Mouse (Mus musculus) right cerebral cortex, postnatal 10 days (tissue): ENCODE results near the gene Amd1.

ENCODE experiments used
- DNase-seq, 2 experiments: peaks; one replicate each; pipeline ENCODE4 v3.0.0; 2021; ENCODE audit warnings: low spot score in 2 of 2

The Amd1 gene

GRCm38 (mm10) chr10:40302140-40302985, at the start of gene Amd1:
Gene Amd1 (minus strand): TSS chr10:40302186.
- peak; percentile 100 for DNase-seq

- DNase-seq, result no peak
Measured at GRCm38 (mm10) chr10:40351156-40351555, 49.2 kb upstream of the Amd1 start.

DNA sequence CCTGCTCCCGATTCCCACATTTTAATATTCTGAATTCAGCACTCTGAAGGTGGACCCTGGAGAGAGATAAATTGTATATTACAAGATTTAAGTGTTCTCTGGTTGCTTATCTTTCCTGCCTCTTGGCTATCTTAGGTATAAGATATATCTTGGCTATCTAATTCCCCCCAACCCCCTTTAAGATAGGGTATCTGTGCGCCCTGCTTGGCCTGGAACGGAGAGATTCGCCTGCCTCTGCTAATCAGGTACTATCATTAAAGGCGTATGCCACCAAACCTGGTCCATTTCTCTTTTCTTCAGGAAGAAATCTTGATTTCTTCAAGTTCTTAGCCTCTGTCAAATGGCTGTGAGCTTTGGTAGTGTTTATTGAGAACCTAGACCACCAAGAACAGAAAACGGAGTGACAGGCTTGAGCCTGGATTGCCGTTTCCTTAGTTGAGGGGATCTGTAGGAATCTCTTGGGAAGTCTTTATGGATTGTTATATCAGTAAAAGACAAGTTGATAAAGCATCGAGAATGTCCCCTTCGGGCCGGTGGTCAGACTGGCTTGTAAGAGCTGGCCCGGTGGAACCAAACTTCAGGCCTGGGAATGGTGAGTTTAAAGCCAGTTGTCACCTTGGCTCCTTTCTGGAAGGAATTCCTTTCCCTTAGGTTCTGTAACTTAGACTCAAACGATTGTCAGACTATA, 48.4 kb upstream of the Amd1 start:
- DNase-seq, result no peak

- peak; percentile 64 to 72 for DNase-seq
Measured at GRCm38 (mm10) chr10:40349631-40350177, 47.7 kb upstream of the Amd1 start.

DNA sequence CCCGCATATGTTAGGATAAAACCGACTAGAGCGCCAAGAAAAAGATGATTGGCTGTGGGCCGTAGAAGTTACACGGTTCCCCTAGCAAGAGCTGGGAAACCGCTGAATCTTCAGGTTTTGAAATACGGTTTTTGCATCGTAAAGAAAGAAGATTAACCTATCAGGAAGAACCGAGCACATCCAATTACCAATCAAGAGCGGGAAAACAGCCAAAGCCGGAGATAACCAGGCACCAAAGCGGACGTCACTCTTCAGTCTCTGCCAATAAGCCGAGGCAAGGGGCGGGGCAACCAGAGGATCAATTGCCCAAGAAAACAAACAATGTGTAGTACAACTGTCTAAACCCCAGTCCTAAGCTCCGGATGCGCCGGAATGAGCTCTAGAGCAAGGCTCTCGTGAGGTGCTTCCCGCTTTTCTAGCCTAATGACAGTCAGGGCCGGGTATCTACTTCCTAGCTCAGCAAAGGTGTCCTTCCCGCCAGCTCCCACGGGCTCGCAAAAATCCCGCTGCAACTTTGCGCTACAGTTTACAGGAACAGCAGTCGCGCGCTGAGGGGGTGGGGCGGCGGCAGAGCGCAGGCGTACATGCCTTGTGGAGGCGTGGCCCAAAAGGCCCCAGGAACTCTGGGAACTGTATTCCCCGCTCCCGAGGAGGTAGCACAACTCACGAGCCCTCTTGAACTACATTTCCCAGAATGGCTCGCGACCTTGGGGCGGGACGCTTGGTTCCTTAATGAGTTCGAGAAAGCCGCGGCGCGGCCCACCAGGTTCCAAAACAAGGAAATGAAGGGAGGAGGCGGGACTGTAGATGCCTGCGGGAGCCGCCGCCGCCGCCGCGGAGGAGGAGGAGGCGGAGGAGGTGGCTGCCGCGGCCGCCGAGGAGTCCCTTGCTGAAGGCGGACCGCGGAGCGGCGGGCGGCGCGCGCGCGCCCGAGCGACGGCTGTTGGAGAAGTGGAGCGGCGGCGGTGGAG, 46.9 kb upstream of the Amd1 start:
- DNase-seq, result peak; percentile 98 to 99

DNA sequence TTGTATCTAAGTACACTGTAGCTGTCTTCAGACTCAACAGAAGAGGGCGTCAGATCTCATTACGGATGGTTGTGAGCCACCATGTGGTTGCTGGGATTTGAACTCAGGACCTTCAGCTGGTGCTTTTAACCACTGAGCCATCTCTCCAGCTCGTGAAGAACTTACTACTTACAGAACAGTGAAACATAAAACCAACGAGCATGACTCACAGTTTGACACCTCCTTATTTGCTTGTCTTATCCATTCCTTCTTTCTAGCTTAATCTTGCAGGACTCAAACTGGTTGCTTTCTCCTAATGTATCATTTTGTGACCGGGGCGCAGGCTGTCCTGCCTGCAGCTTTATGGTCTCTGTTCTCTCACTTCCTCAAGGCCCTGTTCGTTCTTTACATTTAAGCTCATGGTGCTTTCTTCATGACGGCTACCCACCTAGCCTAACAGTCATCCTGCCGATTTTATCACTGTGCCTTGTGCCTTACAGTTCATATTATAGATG, 45.5 kb upstream of the Amd1 start:
- no peak for DNase-seq

DNA sequence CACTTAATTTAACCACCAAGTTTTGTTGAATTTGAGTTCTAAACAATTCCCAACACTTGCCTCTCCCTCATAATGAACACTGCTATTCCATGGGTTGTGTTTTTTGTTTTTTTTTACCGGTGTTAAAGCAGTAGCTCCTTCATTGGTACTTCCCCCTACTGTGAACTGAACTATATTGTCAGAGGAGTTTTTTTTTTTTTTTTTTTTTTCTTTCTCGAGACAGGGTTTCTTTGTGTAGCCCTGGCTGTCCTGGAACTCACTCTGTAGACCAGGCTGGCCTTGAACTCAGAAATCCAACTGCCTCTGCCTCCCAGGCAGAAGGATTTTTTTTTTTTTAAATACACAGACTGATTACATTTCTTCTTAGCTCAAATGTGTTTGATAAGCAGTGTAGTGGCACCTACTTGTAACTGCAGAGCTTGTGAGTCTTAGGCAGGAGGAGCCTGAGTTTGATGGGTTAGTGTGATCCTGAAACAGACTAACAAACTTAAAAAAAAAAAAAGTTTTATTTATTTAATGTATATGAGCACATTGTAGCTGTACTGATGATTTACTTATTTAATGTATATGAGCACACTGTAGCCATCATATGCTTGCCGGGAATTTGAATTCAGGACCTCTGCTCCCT, 44.9 kb upstream of the Amd1 start:
- DNase-seq, result no peak

DNA sequence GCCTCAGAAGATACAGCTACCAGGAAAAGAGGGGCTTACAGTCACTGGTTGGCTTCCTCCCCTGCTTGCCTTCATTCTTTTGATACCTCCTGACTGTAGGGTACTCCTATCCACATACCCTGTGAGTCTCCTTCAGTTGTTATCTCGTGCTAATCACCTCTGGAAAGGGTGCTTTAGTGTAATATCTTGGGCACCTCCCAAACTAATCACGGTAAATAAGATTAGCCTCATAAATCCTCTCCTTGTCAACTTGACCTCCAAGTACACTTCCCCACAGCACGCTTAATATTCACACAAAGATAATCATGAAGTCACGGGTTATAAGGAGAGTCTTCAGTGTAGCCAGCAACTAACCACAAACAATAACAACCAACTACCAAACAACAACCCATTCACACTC, 40.0 kb upstream of the Amd1 start:
- DNase-seq, result no peak

- DNase-seq, result no peak
Measured at GRCm38 (mm10) chr10:40339351-40339964, 37.5 kb upstream of the Amd1 start, which contains the start of gene Cdk19. Gene Cdk19 (plus strand): TSS chr10:40339564.

DNA sequence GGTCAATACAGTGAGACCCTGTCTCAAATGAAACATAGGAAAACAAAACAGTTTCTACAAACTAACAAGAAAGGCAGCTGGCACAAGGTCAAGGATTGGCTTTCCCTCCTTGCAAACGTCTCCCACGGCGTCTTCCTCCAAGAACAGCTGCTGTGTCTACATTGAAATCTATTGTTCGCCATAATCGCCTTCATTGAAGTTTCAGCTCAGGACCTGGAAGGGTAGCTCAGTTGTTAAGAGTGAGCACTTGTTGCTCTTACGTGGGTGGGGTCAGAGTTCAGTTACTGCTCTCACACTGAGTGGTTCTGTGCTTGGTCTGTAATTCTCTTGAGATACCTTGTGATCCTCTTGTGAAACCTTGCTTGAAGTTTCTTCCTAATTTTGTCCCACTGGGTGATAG, 30.9 kb upstream of the Amd1 start:
- DNase-seq, result no peak

- DNase-seq, result no peak
Measured at GRCm38 (mm10) chr10:40330262-40330661, 28.3 kb upstream of the Amd1 start.

- no peak for DNase-seq
Measured at GRCm38 (mm10) chr10:40328004-40328551, 26.1 kb upstream of the Amd1 start.

DNA sequence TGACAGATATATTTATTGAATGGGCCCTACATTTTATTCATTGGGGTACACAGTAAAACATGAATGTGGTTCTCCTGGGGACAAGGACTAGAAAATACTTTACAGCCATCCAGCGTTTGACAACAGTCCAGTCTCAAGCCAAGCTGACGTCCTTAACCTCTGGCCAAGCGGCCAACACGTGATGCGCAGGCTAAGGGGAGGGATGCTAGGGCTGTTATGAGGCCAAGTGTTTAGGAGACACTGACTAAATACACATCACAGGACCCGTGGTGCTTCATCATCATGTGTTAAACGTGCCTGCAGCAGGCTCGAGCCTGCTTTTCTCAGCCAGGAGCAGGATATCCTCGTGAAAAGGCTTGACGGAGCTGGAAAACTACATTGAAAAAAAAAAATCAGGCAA, 18.3 kb upstream of the Amd1 start:
- DNase-seq, result no peak

- DNase-seq, result no peak
Measured at GRCm38 (mm10) chr10:40316841-40317585, 15.0 kb upstream of the Amd1 start.

DNA sequence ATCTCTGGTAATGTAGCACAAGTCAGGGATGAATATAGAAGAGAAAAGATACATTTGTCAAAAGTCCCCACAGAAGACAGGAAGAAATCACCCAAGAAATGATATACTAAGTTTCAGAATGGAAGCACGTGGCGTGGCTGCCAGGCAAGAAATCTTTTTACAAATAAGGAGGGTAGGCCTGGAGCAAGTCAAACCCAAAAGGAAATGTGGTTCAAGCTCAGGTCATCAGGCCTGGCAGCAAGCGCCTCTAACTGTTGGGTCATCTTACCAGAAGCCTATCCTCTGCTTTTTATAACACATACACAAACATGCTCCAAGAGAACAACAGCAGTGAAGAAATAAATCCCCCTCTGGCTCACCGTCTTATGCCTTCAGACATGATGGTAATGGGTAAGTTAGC, 10.8 kb upstream of the Amd1 start:
- DNase-seq, result no peak

DNA sequence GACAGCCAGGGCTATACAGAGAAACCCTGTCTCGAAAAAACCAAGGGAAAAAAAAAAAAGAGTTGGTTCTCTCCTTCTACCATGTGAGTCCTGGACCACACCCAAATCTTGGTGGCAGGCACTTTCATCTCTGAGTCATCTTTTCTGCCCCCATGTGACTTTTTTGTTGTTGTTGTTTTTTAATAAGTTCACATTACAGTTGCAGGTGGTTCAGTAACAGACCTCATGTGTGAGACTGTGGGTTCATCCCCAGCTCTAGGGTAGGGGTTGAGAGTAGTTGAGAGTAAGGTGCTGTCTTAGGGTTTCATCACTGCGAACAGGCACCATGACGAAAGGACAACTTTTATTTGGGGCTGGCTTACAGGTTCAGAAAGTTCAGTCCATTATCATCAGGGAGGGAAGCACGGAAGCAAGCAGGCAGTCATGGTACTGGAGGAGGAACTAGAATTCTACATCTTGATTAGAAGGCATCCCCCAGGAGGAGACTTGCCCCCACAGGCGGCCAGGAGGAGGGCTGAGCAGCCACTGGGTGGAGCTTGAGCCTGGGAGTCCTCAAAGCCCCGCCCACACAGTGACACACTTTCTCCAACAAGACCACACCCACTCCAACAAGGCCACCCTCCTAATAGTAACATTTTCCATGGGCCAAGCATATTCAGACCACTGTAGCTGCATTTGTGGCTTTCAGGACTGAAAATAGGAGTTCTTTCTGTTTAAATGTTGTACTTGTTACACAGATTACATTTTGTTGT, 8.1 kb upstream of the Amd1 start:
- DNase-seq, result no peak

- no peak for DNase-seq
Measured at GRCm38 (mm10) chr10:40307826-40308583, 6.0 kb upstream of the Amd1 start.

- no peak for DNase-seq
Measured at GRCm38 (mm10) chr10:40305989-40306388, 4.0 kb upstream of the Amd1 start.
